Comparison of ENCODE assay signal across 2 mouse cellular contexts in the genomic region with DNA sequence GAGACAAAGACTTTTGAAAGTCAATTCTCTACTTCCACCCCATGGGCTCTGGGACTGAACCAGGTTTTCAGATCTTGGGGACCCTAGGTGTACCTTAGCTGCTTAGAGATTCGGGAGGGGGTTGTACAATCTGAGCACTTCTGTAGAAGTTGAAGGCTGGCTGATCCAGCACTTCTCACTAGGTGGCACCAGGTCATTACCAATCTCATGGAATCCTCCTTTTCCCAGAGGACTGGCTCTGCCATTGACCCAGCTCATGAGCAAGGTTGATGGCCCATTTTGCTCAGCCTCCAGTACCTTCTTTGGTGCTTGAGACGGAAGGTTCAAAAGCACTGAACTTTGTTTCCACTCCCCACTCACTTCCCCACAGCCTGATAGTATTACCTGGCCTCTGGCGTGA.
TF ChIP-seq lines count a peak whose summit lies in the region.

No protein-coding gene starts in this region.

TF ChIP-seq in CH12.LX, 34 proteins besides CTCF, POLR2A, EP300 and RAD21:
- 0 out of 2 replicates have a peak, but pooled peaks have one; percentile 4 for TF ChIP-seq SMC3 (IDR thresholded peaks at IDR 0.05; ENCODE audit: low read depth, low read length)
- TF ChIP-seq ZNF384 (IDR thresholded peaks at IDR 0.05; ENCODE audit: low read depth, low read length), result no peak
- no peak for TF ChIP-seq CHD2 (IDR thresholded peaks at IDR 0.05; ENCODE audit: low read length)
- 0 out of 2 replicates have a peak, but pooled peaks have one; percentile 37 for TF ChIP-seq TBP (conservative IDR thresholded peaks at IDR 0.05; ENCODE audit: low read depth, low read length)

TF ChIP-seq in ES-E14, 5 proteins besides CTCF, POLR2A, EP300 and RAD21 (continued from another document):
- TF ChIP-seq ZC3H11A (IDR thresholded peaks at IDR 0.05; ENCODE audit: borderline replicate concordance, low read depth, low read length), result peak; percentile 38; the same call in 1 of the 2 replicates
TF ChIP-seq in ES-E14: peak in this region for 1.
